Mouse (Mus musculus): Measurements from ENCODE around the gene Rtn4rl2.

DNA sequence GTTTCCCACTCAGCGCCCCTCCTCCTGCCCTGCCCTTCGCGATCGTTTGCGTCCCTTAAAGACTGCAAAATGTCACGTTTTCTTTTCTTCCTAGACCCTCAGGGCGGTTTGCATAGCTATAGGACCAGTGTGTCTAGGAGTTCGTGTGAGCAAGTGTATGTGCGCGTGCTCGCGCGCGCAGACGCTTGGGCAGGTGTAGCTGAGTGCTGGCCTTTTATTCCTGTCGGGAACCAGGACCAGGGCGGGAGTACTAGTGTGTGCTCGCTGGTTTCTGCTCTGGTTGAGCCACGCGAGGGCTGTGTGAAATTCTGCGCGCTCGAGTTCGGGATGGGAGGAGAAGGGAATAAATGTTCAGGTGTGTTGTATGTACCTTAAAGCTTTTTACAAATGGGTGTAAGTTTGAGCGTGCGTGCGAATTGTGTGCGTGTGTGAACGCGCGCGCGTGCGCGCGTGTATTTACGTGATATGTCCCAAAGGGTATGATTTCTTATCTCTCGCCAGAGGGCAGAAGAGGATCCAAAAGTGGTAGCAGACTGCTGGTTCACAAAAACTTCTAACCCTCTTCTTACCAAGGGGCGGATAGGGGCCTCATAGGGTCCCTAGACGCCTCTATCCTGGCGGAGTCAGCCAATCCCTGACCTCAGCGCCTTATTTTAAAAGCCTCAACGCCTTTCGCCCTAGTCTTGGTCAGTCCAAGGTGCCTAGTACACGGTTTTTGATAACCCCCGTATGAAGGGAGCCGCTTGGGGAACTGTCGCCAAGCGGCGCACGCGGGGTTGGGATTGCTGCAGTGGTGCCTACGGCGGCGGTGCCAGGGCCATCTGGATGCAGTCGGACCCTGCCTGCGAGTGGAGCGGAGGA lies 1.1 kb upstream of the Rtn4rl2 start:
- TF ChIP-seq CTCF (IDR thresholded peaks at IDR 0.05; ENCODE audit: borderline replicate concordance, extremely low read depth, insufficient read depth, insufficient read length) (no peak), POLR2A (IDR thresholded peaks at IDR 0.05; ENCODE audit: borderline replicate concordance, extremely low read depth, insufficient read depth, insufficient read length, poor library complexity, severe bottlenecking) (no peak)

Measured in brain, embryonic 14.5 days (tissue).